In the genomic region with DNA sequence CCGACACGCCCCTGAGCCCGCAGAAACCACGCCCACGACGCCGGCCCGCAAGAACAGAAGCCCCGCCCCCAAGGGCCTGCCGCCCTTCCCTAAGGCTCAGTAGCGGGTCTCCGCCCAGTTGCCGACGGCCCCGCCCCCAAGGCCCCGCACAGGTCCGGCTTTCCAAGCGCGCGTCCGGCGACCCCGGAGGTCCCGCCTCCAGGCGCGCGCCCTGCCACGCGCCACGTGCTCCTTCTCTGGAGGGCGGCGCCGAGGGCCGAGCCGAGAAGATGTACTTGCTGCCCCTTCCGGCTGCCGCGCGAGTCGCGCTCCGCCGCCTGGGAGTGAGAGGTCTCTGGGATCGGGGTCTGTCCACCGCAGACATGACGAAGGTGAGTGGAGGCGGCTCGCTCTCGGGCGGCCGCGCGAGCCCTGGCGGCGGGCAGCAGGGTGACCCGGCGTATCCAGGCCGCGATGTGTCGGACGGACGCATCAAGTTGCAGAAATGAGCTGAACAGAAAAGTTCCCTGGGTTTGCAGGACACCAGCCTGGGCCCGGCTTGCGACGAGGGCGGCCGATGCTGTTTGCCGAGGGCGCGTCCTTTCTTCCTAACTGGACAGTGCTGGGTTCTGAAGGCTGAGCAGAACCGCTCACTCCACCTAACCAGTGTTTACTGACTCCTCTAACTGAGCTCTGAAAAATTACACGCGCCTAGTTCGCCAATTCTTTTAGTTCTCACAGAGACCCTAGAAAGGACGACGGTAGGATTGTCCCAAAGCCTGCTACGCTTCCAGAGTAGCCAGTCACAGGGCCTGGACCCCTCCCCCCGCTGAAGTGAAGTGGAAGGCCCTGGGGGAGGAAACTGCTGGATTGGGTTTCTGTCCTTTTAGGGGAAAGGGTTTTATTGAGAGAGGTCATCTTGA, we compare ENCODE assay signal across 7 mouse cellular contexts. TPM values are rescaled to one million over a fixed set of nuclear protein-coding genes. Genes with fewer than 3 reads are reported as not detected.
DNase-seq lines count a peak whose midpoint lies in the region; ATAC-seq lines count a peak whose summit lies in the region.

Gene Lap3 (plus strand): TSS at position 184 of the 902 bp plus-strand sequence.

- peaks cover 13% of the 10 kb centered on the region for H3K4me1 ChIP-seq in intestine, embryonic 16.5 days (ENCODE audit: control insufficient read depth, insufficient read depth, low read length)
- peaks cover 7% of the 10 kb centered on the region for H3K4me1 ChIP-seq in midbrain, embryonic 11.5 days (ENCODE audit: control insufficient read depth, insufficient read depth, low read length)

- WGBS in intestine, embryonic 16.5 days, result under 1% methylated on average over 78 of the region's 78 CpGs
- under 1% methylated on average over 77 of the region's 78 CpGs for WGBS in midbrain, embryonic 11.5 days

- peak within 1 kb of the TSS; percentile 73 for H3K4me2 ChIP-seq in intestine, embryonic 16.5 days (ENCODE audit: low read depth, low read length)
- peak within 1 kb of the TSS; percentile 82 for H3K4me2 ChIP-seq in midbrain, embryonic 11.5 days

- H3K27me3 ChIP-seq in intestine, embryonic 16.5 days (replicated peaks; ENCODE audit: control insufficient read depth, insufficient read depth, low read length), result no peaks in the 10 kb centered on the region
- no peaks in the 10 kb centered on the region for H3K27me3 ChIP-seq in midbrain, embryonic 11.5 days (ENCODE audit: control insufficient read depth, insufficient read depth, low read length)

- no peaks in the 10 kb centered on the region for H3K9me3 ChIP-seq in intestine, embryonic 16.5 days (ENCODE audit: control insufficient read depth, low read length)
- no peaks in the 10 kb centered on the region for H3K9me3 ChIP-seq in midbrain, embryonic 11.5 days (ENCODE audit: control insufficient read depth, low read length)

- DNase-seq in adrenal gland, adult 2 months, result peak; percentile 100
- DNase-seq in embryo, embryonic 11.5 days (ENCODE audit: low read depth, low spot score), result peak; percentile 97
- DNase-seq in gastrocnemius, postnatal 4 days (ENCODE audit: low spot score in 2 of 2), result peak; percentile 99 to 100
- peak; percentile 96 for DNase-seq in left cerebral cortex, postnatal 36 days (ENCODE audit: low spot score in 2 of 2)
- DNase-seq in midbrain, embryonic 11.5 days (ENCODE audit: low spot score, missing footprints), result peak; percentile 99
- peak; percentile 96 for DNase-seq in skeletal muscle tissue, adult 2 months (ENCODE audit: low read depth, low spot score)

- peak within 1 kb of the TSS; percentile 90 for H3K9ac ChIP-seq in intestine, embryonic 16.5 days (ENCODE audit: low read depth, low read length)
- H3K9ac ChIP-seq in midbrain, embryonic 11.5 days (ENCODE audit: low read length), result peak within 1 kb of the TSS; percentile 73

- peak; percentile 92 for ATAC-seq in intestine, embryonic 16.5 days
- ATAC-seq in midbrain, embryonic 11.5 days (ENCODE audit: low FRiP score), result peak; percentile 98

- 0 out of 2 replicates have a peak, but pooled peaks cover 2% of the 10 kb centered on the region for H3K36me3 ChIP-seq in intestine, embryonic 16.5 days (ENCODE audit: control insufficient read depth, insufficient read depth, low read length)
- H3K36me3 ChIP-seq in midbrain, embryonic 11.5 days (ENCODE audit: control insufficient read depth, insufficient read depth, low read length), result peaks cover 6% of the 10 kb centered on the region; the same call in 1 of the 2 replicates

- H3K4me3 ChIP-seq in intestine, embryonic 16.5 days (ENCODE audit: low read length), result peak within 1 kb of the TSS; percentile 81
- H3K4me3 ChIP-seq in midbrain, embryonic 11.5 days (ENCODE audit: low read depth, low read length), result peak within 1 kb of the TSS; percentile 48

- intact Hi-C loops in left cerebral cortex, postnatal 36 days (cut with DNase I), result no loop called here

- peak within 1 kb of the TSS; percentile 72 for H3K27ac ChIP-seq in intestine, embryonic 16.5 days (ENCODE audit: low read length)
- peak within 1 kb of the TSS; percentile 61; the same call in 1 of the 2 replicates for H3K27ac ChIP-seq in midbrain, embryonic 11.5 days (ENCODE audit: low read depth, low read length)

RNA-seq across cellular contexts. Expression of gene Lap3, which starts in this region (rescaled TPM):
- 10 to 100 TPM; 49.6 to 69.6 TPM for total RNA-seq in adrenal gland, adult 2 months (2021)
- polyA plus RNA-seq in adrenal gland, adult 2 months (2012; rRNA removed), result 5.7 and 6.6 TPM in 2 replicates
- total RNA-seq in gastrocnemius, postnatal 4 days (2021), result 10 to 100 TPM; 71.6 to 79.9 TPM
- 153 and 162 TPM in 2 replicates for polyA plus RNA-seq in intestine, embryonic 16.5 days (2015; fragmentation: Nextera tagmentation; extraction: Ambion mirVana)
- 10 to 100 TPM; 50.4 to 53.7 TPM for total RNA-seq in left cerebral cortex, postnatal 36 days (2021)
- polyA plus RNA-seq in midbrain, embryonic 11.5 days (2014; fragmentation: Nextera tagmentation; extraction: Ambion mirVana), result 84.7 and 85.8 TPM in 2 replicates

Comparison
In these comparisons a context has a peak if more than half of its experiments do, and no peak if none do; other contexts are left out.
1. Peak in every context shown above with its lines: DNase-seq, ATAC-seq, H3K4me3 ChIP-seq and H3K27ac ChIP-seq.
2. RNA of gene Lap3 (polyA plus RNA-seq): 153 to 162 TPM in intestine, embryonic 16.5 days and 84.7 to 85.8 TPM in midbrain, embryonic 11.5 days; 5.7 to 6.6 TPM in adrenal gland, adult 2 months; every median in the first group is over 10 times any median in the second.